Mouse (Mus musculus) forebrain, embryonic 11.5 days (tissue): ENCODE data around the gene Gm49450. TPM values are rescaled to one million over a fixed set of nuclear protein-coding genes. Genes with fewer than 3 reads are reported as not detected.
A peak's percentile ranks its signal among the peaks of the same experiment; 100 is the strongest.
"Not testable (repeated sequence)": the region's sequence is repeated elsewhere in the genome, so short reads cannot be mapped to it uniquely, and the experiment has no call there.

ENCODE experiments used
- ATAC-seq: fragments of 200-750 bp; cut with Nextera tagmentation; replicated peaks from 2 replicates; pipeline ENCODE4 v1.8.0; 2017; ENCODE audit warnings: moderate TSS enrichment; ENCODE audit not compliant: low FRiP score
- DNase-seq: peaks from one replicate; pipeline ENCODE4 v3.0.0-alpha.2; 2017; ENCODE audit warnings: low spot score
- H3K27ac ChIP-seq: fragments of 300-500 bp; sonication (generic); 2 replicates; pipeline ENCODE4 v1.5.1; 2014; ENCODE audit warnings: low read depth, low read length
- H3K27me3 ChIP-seq: fragments of 300-500 bp; sonication (generic); 2 replicates; pipeline ENCODE4 v1.6.1; 2014; ENCODE audit warnings: mild to moderate bottlenecking, low read length, mixed read lengths; ENCODE audit not compliant: control insufficient read depth, insufficient read depth
- H3K36me3 ChIP-seq: fragments of 300-500 bp; sonication (generic); 2 replicates; pipeline ENCODE4 v1.6.1; 2014; ENCODE audit warnings: mild to moderate bottlenecking, low read length, moderate library complexity, mixed read lengths; ENCODE audit not compliant: control insufficient read depth, insufficient read depth
- H3K4me1 ChIP-seq: fragments of 300-500 bp; sonication (generic); replicated peaks from 2 replicates; pipeline ENCODE4 v1.6.1; 2014; ENCODE audit warnings: low read length, mixed read lengths; ENCODE audit not compliant: control insufficient read depth, insufficient read depth
- H3K4me2 ChIP-seq: fragments of 300-500 bp; sonication (generic); 2 replicates; pipeline ENCODE4 v1.6.1; 2014; ENCODE audit warnings: low read depth, mild to moderate bottlenecking, low read length, moderate library complexity, mixed read lengths; ENCODE audit not compliant: severe bottlenecking
- H3K4me3 ChIP-seq: fragments of 300-500 bp; sonication (generic); 2 replicates; pipeline ENCODE4 v1.5.1; 2014; ENCODE audit warnings: low read depth, low read length
- H3K9ac ChIP-seq: fragments of 300-500 bp; sonication (generic); 2 replicates; pipeline ENCODE4 v1.6.1; 2014; ENCODE audit warnings: low read length
- H3K9me3 ChIP-seq: fragments of 300-500 bp; sonication (generic); 2 replicates; pipeline ENCODE4 v1.6.1; 2016; ENCODE audit warnings: low read length, mixed read lengths; ENCODE audit not compliant: control insufficient read depth
- WGBS: fragments of 180-500 bp; shearing (Covaris S2); extraction: QIAGEN DNeasy Blood & Tissue Kit; methylation state at CpG from one replicate; pipeline ENCODE4 v1.1.7; 2014; 5-methylcytosine and 5-hydroxymethylcytosine counted together
- polyA plus RNA-seq: library from polyadenylated mRNA; unstranded; fragments of >200 nt; fragmentation: Nextera tagmentation; extraction: Ambion mirVana; gene quantifications from 2 replicates; pipeline ENCODE4 v1.2.1, GENCODE M21; 2014

The Gm49450 gene
- polyA plus RNA-seq, 1 experiment from 2014 or later: not detected

DNA sequence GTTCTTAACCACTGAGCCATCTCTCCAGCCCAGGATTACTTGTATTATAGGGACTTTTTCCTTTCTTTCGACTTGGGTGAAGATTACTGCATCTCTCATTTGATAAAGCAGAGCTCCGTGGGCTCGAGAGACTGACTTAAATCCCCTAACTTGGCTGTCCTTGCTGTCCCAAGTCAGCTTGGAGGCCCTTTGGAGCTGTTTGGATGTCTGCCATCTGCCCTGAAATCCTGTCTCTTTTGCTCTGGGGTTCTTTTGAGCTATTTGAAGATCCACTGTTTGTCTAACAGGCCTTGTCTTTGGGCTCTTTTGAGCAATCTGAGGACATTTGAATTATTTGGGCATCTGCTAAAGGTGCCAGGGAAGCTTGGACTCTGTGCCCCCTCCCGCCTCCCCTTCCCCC is 11.3 kb downstream of the Gm49450 start:
- no peak overlapping the region for H3K9ac ChIP-seq
- DNase-seq (no peak), ATAC-seq (no peak)
- H3K36me3 ChIP-seq: no peaks in the 10 kb centered on the region
- no peaks in the 10 kb centered on the region for H3K4me1 ChIP-seq
- H3K4me2 ChIP-seq: no peak overlapping the region
- no peak overlapping the region for H3K4me3 ChIP-seq
- H3K9me3 ChIP-seq: no peaks in the 10 kb centered on the region
- H3K27ac ChIP-seq: no peak overlapping the region
- H3K27me3 ChIP-seq: no peaks in the 10 kb centered on the region
- WGBS: 91% methylated on average over 4 of the region's 4 CpGs

DNA sequence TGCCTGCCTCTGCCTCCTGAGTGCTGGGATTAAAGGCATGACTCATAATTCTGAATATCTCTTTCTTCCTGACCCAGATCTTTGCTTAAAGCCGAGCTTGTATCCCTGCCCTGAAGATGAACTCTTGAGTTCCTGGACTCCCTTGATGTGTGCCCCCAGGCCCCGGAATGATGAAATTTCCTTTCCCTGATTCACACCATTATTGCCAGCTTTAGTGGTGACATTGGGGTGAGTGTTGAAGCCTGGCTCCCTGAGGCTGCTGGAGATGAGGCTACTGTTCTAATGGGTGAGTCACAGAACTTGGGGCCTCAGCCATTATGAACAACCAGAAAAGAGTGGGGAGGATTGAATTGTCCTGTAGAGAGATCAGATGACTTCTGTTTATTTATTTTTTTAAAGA is 11.8 kb downstream of the Gm49450 start:
- Histone ChIP-seq H3K4me2 (no peak overlapping the region), H3K4me1 (no peaks in the 10 kb centered on the region), H3K9ac (no peak overlapping the region), H3K36me3 (no peaks in the 10 kb centered on the region), H3K27ac (no peak overlapping the region), H3K27me3 (no peaks in the 10 kb centered on the region), H3K4me3 (no peak overlapping the region), H3K9me3 (no peaks in the 10 kb centered on the region)
- ATAC-seq (no peak), DNase-seq (no peak)
- WGBS: 84% methylated on average over 2 of the region's 2 CpGs

DNA sequence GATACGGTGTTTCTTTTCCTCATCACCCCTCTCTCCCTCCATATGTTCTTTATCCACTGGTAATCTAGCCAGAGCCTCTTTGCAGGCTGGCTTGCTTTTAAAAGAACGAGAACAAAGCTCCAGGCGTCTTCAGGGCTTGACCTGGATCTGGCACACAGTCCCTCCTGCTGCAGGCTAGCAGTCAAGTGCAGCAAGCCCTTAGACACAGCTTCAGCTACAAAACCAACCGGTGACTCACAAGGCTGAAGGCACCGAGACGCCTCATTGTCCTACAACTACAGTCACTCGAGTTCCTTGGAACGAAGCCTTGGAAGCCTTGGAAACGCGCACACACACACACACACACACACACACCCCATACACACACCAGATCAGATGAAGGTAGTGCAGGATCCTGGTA is 12.5 kb downstream of the Gm49450 start:
- no peaks in the 10 kb centered on the region; the same call in 1 of the 2 replicates for H3K4me1 ChIP-seq
- no peak for ATAC-seq
- H3K9ac ChIP-seq: no peak overlapping the region
- no peaks in the 10 kb centered on the region for H3K27me3 ChIP-seq
- no peak overlapping the region for H3K4me2 ChIP-seq
- H3K9me3 ChIP-seq: no peaks in the 10 kb centered on the region
- no peak for DNase-seq
- no peak overlapping the region for H3K27ac ChIP-seq
- 65% methylated on average over 10 of the region's 10 CpGs for WGBS
- no peaks in the 10 kb centered on the region for H3K36me3 ChIP-seq
- H3K4me3 ChIP-seq: no peak overlapping the region

DNA sequence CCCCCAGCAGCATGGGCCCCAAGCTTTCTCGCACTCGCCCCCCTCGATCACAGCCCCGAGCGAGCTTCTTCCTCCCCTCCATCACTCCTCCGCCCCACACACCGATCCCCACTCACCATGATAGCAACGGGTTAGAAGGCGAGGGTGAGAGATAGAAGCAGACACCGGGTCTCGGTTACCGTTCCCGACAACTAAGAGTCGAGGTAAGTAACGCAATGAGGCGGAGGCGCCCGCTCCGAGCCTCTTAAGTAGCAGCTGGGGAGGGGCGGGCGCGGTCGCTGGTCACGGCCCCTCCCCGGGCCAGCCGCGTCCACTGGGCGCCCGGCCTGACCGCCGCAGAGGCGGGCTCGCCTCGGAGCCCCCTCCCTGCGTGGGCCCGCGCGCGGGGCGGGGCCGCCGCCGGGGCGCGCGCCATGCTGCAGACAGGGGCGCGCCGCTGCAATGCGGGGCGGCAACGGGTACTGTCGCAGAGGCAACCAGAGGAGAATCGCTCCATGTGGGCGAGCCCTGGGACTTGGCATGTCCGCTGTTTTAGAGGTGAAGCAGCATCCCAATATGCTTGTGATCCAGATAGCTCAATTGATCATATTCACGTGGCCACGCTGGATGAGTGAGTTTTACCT is 19.0 kb downstream of the Gm49450 start, which contains the start of gene Tuba1b:
Gene Tuba1b (minus strand): TSS at position 349 of the 623 bp plus-strand sequence.
- H3K4me3 ChIP-seq: peak within 1 kb of the TSS; percentile 78
- peak; percentile 95 for DNase-seq
- H3K27me3 ChIP-seq: no peaks in the 10 kb centered on the region
- H3K4me1 ChIP-seq: peaks cover 10% of the 10 kb centered on the region; the same call in 1 of the 2 replicates
- WGBS: under 1% methylated on average over 41 of the region's 58 CpGs
- H3K36me3 ChIP-seq: no peaks in the 10 kb centered on the region; the same call in 1 of the 2 replicates
- H3K9ac ChIP-seq: peak within 1 kb of the TSS; percentile 96
- H3K4me2 ChIP-seq: peak within 1 kb of the TSS; percentile 98
- H3K27ac ChIP-seq: peak within 1 kb of the TSS; percentile 96
- peak; percentile 93 for ATAC-seq
- H3K9me3 ChIP-seq: no peaks in the 10 kb centered on the region

DNA sequence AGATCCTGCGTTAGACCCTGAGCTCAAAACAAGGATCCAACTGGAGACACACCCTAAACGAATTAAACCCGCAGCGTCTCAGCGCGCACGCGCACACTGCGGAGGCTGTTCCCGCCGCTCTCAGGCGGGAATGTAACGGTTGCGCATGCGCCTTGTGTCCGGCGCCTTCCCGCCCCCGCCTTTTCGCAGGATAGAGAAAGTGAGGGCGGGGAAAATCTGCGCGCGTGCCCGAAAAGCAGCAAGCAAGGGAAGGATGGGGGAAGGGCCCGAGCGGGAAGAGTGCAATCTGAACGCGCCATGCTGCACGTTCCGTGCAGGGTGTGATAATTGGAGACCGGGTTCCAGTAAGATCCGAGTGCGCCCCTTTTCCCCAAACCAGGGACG is 19.5 kb downstream of the Gm49450 start:
- ATAC-seq: peak; percentile 73
- H3K9ac ChIP-seq: peak overlapping the region; percentile 96
- peak overlapping the region; percentile 96 for H3K27ac ChIP-seq
- H3K4me3 ChIP-seq: peak overlapping the region; percentile 78
- DNase-seq: peak; percentile 99
- under 1% methylated on average over 35 of the region's 35 CpGs for WGBS
- H3K9me3 ChIP-seq: no peaks in the 10 kb centered on the region
- H3K4me2 ChIP-seq: peak overlapping the region; percentile 98
- no peaks in the 10 kb centered on the region for H3K27me3 ChIP-seq
- H3K36me3 ChIP-seq: no peaks in the 10 kb centered on the region; the same call in 1 of the 2 replicates
- peaks cover 10% of the 10 kb centered on the region; the same call in 1 of the 2 replicates for H3K4me1 ChIP-seq

DNA sequence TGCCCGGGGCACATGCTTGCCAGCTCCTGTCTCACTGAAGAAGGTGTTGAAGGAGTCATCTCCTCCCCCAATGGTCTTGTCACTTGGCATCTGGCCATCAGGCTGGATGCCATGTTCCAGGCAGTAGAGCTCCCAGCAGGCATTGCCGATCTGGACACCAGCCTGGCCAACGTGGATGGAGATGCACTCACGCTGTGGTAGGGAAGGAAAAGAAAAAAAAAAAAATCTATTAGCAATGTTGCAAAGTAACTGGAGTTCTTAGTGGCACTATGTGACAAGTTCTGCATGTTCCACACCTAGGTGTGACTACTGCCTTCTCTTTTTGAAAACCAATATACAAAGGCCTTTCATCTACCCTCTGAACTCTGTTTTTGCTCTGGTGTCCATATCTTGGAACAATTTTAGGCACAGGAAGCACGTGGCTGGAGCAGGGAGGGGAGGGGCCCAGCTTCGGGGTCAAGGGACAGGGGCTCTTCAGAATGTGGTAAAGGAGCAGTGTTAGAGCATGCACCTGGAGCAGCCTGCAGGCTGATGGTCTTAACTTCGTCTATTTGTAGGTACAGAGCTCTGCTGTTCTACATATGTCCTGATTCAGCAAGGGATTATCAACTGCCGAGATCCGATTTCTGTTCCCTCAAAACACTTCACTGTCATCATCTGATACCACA is 20.2 kb downstream of the Gm49450 start:
- H3K4me3 ChIP-seq: peak overlapping the region; percentile 78
- peak; percentile 60 for DNase-seq
- H3K9ac ChIP-seq: peak overlapping the region; percentile 96
- 22% methylated on average over 8 of the region's 9 CpGs for WGBS
- H3K9me3 ChIP-seq, H3K36me3 ChIP-seq, H3K27me3 ChIP-seq, ATAC-seq, H3K4me1 ChIP-seq: not testable (repeated sequence)
- H3K4me2 ChIP-seq: peak overlapping the region; percentile 98
- H3K27ac ChIP-seq: peak overlapping the region; percentile 96

DNA sequence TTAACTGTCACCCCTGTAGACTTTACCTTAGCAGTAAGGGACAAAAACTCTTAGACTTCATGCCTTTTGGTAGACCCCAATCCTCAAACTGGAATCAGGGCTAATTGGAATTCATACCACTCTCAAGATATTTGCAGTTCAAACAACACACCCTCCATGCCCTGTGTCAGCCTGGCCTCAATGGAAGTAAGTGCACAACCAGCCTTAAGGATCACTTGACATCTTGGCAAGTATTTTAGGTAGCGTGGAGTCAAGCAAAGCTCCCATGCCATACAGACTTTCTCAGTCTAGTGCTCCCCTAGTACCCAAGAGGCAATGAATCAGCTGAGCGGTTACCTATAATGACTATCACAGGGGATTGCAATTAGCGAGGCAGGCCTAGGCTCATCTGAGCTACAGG is 22.4 kb downstream of the Gm49450 start:
- Histone ChIP-seq H3K27me3 (no peaks in the 10 kb centered on the region), H3K9me3 (no peaks in the 10 kb centered on the region), H3K27ac (no peak overlapping the region), H3K4me2 (no peak overlapping the region), H3K36me3 (no peaks in the 10 kb centered on the region; the same call in 1 of the 2 replicates), H3K4me1 (peaks cover 10% of the 10 kb centered on the region; the same call in 1 of the 2 replicates), H3K4me3 (no peak overlapping the region), H3K9ac (no peak overlapping the region; the same call in 1 of the 2 replicates)
- ATAC-seq (no peak), DNase-seq (no peak)
- WGBS: 79% methylated on average over 3 of the region's 3 CpGs

DNA sequence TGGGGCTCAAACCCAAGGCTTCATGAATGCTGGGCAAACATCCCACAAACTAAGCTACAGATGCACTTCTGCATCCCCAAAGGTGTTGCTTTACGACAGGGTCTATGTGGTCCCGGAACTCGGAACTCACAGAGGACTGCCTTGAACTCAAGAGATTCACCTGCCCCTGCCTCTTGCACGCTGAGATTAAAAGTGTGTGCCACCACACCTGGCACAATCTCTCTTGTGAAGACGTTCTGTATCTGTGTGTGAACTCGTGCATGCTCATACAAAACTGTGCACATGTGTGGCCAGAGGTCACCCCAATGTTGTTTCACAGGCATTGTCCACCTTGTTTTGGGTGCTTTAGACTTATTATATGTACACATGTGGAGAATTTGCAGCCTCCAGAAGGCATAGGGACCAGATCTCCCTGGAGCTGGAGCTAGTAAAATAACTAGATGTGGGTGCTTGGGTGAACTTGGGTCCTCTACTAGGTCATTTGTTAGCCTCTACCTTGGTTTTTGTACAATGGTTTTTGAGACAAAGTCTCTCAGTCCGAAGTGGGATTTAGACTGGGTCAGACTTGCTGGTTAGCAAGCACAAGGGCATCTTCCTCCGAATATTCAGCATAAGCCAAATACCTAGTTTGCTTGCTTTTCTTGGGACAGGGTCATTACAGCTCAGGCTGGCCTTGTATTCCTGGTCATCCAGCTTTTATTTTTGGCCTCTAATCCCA is 23.2 kb downstream of the Gm49450 start:
- H3K4me2 ChIP-seq: no peak overlapping the region
- no peak overlapping the region; the same call in 1 of the 2 replicates for H3K27ac ChIP-seq
- H3K36me3 ChIP-seq: no peaks in the 10 kb centered on the region; the same call in 1 of the 2 replicates
- H3K9ac ChIP-seq: no peak overlapping the region
- H3K27me3 ChIP-seq: no peaks in the 10 kb centered on the region
- no peak overlapping the region for H3K4me3 ChIP-seq
- ATAC-seq (no peak), DNase-seq (no peak)
- H3K4me1 ChIP-seq: peaks cover 4% of the 10 kb centered on the region; the same call in 1 of the 2 replicates
- no peaks in the 10 kb centered on the region for H3K9me3 ChIP-seq
- WGBS: 58% methylated on average over 8 of the region's 8 CpGs
